In genomic region chr15:23403792-23404191, GRCm38 (mm10) we compare ENCODE assay signal across 22 mouse cellular contexts.
A peak's percentile ranks its signal among the peaks of the same experiment; 100 is the strongest.
DNase-seq lines count a peak whose midpoint lies in the region; ATAC-seq and TF ChIP-seq lines count a peak whose summit lies in the region.
"Had no signal": no experiment of that assay in that cellular context is flagged by ENCODE, and none has a peak within 500 bp of the region (broad histone marks: within the 10 kb centered on the region; RNA-seq: fewer than 3 reads in every experiment).

No protein-coding gene starts in this region.

- peak; percentile 40 for ATAC-seq in forebrain, embryonic 14.5 days
- ATAC-seq in forebrain, embryonic 15.5 days (replicated peaks) = no peak; the same call in 1 of the 2 replicates
- ATAC-seq in hindbrain, embryonic 12.5 days (ENCODE audit: low FRiP score) = 0 out of 2 replicates have a peak, but pooled peaks have one; percentile 58
- ATAC-seq: activated CD4-positive, CD25-positive, alpha-beta regulatory T cell, adult 4 months; forebrain, embryonic 13.5 days had no signal

- H3K27ac ChIP-seq in forebrain, embryonic 14.5 days (ENCODE audit: low read depth, low read length) = no peak overlapping the region
- H3K27ac ChIP-seq in forebrain, embryonic 15.5 days (replicated peaks) = no peak overlapping the region
- no peak overlapping the region for H3K27ac ChIP-seq in hindbrain, embryonic 12.5 days
- no peak overlapping the region for H3K27ac ChIP-seq in hindbrain, embryonic 10.5 days
- H3K27ac ChIP-seq: embryonic facial prominence, embryonic 13.5 days; embryonic facial prominence, embryonic 15.5 days; forebrain, embryonic 13.5 days had no signal

- H3K27me3 ChIP-seq in forebrain, embryonic 14.5 days (replicated peaks; ENCODE audit: control insufficient read depth, insufficient read depth, low read length) = no peaks in the 10 kb centered on the region
- no peaks in the 10 kb centered on the region for H3K27me3 ChIP-seq in forebrain, embryonic 15.5 days
- H3K27me3 ChIP-seq in hindbrain, embryonic 12.5 days = no peaks in the 10 kb centered on the region
- H3K27me3 ChIP-seq in hindbrain, embryonic 10.5 days (ENCODE audit: insufficient read depth, poor library complexity, severe bottlenecking) = no peaks in the 10 kb centered on the region
- H3K27me3 ChIP-seq: embryonic facial prominence, embryonic 13.5 days; embryonic facial prominence, embryonic 15.5 days; forebrain, embryonic 13.5 days had no signal

- 63% methylated on average over 2 of the region's 2 CpGs for WGBS in forebrain, embryonic 14.5 days
- WGBS in forebrain, embryonic 15.5 days = 65% methylated on average over 2 of the region's 2 CpGs
- 86% methylated on average over 2 of the region's 2 CpGs for WGBS in hindbrain, embryonic 12.5 days
- 89% methylated on average over 2 of the region's 2 CpGs for WGBS in hindbrain, embryonic 10.5 days

- no peaks in the 10 kb centered on the region for H3K36me3 ChIP-seq in forebrain, embryonic 14.5 days (ENCODE audit: control insufficient read depth, insufficient read depth, low read length)
- no peaks in the 10 kb centered on the region for H3K36me3 ChIP-seq in forebrain, embryonic 15.5 days
- no peaks in the 10 kb centered on the region for H3K36me3 ChIP-seq in hindbrain, embryonic 12.5 days
- no peaks in the 10 kb centered on the region for H3K36me3 ChIP-seq in hindbrain, embryonic 10.5 days
- H3K36me3 ChIP-seq: embryonic facial prominence, embryonic 13.5 days; embryonic facial prominence, embryonic 15.5 days had no signal

- TF ChIP-seq POLR2A in brain, embryonic 14.5 days (IDR thresholded peaks at IDR 0.05; ENCODE audit: borderline replicate concordance, extremely low read depth, insufficient read depth, insufficient read length, poor library complexity, severe bottlenecking) = no peak

- no peak overlapping the region for H3K9ac ChIP-seq in forebrain, embryonic 14.5 days (ENCODE audit: low read length)
- H3K9ac ChIP-seq in forebrain, embryonic 15.5 days (replicated peaks) = no peak overlapping the region
- no peak overlapping the region for H3K9ac ChIP-seq in hindbrain, embryonic 12.5 days
- H3K9ac ChIP-seq: embryonic facial prominence, embryonic 13.5 days; embryonic facial prominence, embryonic 15.5 days; forebrain, embryonic 13.5 days had no signal

- DNase-seq in forebrain, embryonic 14.5 days (ENCODE audit: low spot score) = no peak
- no peak for DNase-seq in hindbrain, embryonic 10.5 days (ENCODE audit: low spot score)
- peak; percentile 7 for DNase-seq in ZHBTc4 (ENCODE audit: low read depth, low spot score)
- peak; percentile 34 for DNase-seq in brain, embryonic 14.5 days (ENCODE audit: low read depth)
- no peak for DNase-seq in ovary, postnatal 10 days (ENCODE audit: low spot score)
- DNase-seq: adrenal gland, adult 8-10 months; adrenal gland, postnatal 14 days; adrenal gland, postnatal 36 days; cerebellum, adult 11 months; cerebellum, adult 18-20 months; cerebellum, adult 8-10 months; cerebellum, adult 9-11 months; cerebellum, postnatal 14 days; cerebellum, postnatal 36 days; embryo, embryonic 11 days had no signal

- no peak overlapping the region for H3K4me3 ChIP-seq in forebrain, embryonic 14.5 days (ENCODE audit: low read depth, low read length)
- H3K4me3 ChIP-seq in forebrain, embryonic 15.5 days = no peak overlapping the region
- H3K4me3 ChIP-seq in hindbrain, embryonic 12.5 days = no peak overlapping the region
- H3K4me3 ChIP-seq in hindbrain, embryonic 10.5 days = no peak overlapping the region
- H3K4me3 ChIP-seq: embryonic facial prominence, embryonic 13.5 days; embryonic facial prominence, embryonic 15.5 days; erythroblast, embryonic 14.5 days; forebrain, embryonic 13.5 days had no signal

- no peak overlapping the region for H3K4me2 ChIP-seq in forebrain, embryonic 14.5 days (ENCODE audit: low read length)
- no peak overlapping the region for H3K4me2 ChIP-seq in forebrain, embryonic 15.5 days (replicated peaks)
- H3K4me2 ChIP-seq in hindbrain, embryonic 12.5 days (replicated peaks) = no peak overlapping the region
- H3K4me2 ChIP-seq: embryonic facial prominence, embryonic 13.5 days; embryonic facial prominence, embryonic 15.5 days; forebrain, embryonic 13.5 days had no signal

- H3K4me1 ChIP-seq in forebrain, embryonic 14.5 days (ENCODE audit: control insufficient read depth, insufficient read depth, low read length) = no peaks in the 10 kb centered on the region
- H3K4me1 ChIP-seq in forebrain, embryonic 15.5 days = 0 out of 2 replicates have a peak, but pooled peaks cover 3% of the 10 kb centered on the region
- no peaks in the 10 kb centered on the region for H3K4me1 ChIP-seq in hindbrain, embryonic 12.5 days
- no peaks in the 10 kb centered on the region for H3K4me1 ChIP-seq in hindbrain, embryonic 10.5 days (replicated peaks)
- H3K4me1 ChIP-seq: embryonic facial prominence, embryonic 13.5 days; embryonic facial prominence, embryonic 15.5 days had no signal

- H3K9me3 ChIP-seq in forebrain, embryonic 14.5 days (replicated peaks; ENCODE audit: control insufficient read depth, low read length) = no peaks in the 10 kb centered on the region
- no peaks in the 10 kb centered on the region for H3K9me3 ChIP-seq in forebrain, embryonic 15.5 days
- no peaks in the 10 kb centered on the region for H3K9me3 ChIP-seq in hindbrain, embryonic 12.5 days (replicated peaks)
- no peaks in the 10 kb centered on the region for H3K9me3 ChIP-seq in hindbrain, embryonic 10.5 days
- H3K9me3 ChIP-seq: embryonic facial prominence, embryonic 13.5 days; embryonic facial prominence, embryonic 15.5 days; forebrain, embryonic 13.5 days had no signal

- TF ChIP-seq CTCF in brain, embryonic 14.5 days (IDR thresholded peaks at IDR 0.05; ENCODE audit: borderline replicate concordance, extremely low read depth, insufficient read depth, insufficient read length) = no peak

Comparison
In these comparisons a context has a peak if more than half of its experiments do, and no peak if none do; other contexts are left out.
1. DNase-seq: peak in ZHBTc4 (single experiment) and brain, embryonic 14.5 days (single experiment); none in forebrain, embryonic 14.5 days (single experiment), hindbrain, embryonic 10.5 days (single experiment) and ovary, postnatal 10 days (single experiment).